Mouse (Mus musculus) E14TG2a.4 (cell line): ENCODE measurements around the gene 1700113H08Rik.

Experiments
- CTCF ChIP-seq: conservative IDR thresholded peaks from 2 replicates; pipeline ENCODE4 v1.5.1; 2014; ENCODE audit warnings: low read length
- NANOG ChIP-seq: IDR thresholded peaks from 2 replicates; pipeline ENCODE4 v1.6.1; 2014; ENCODE audit warnings: borderline replicate concordance, low read length, mixed read lengths
- POU5F1 ChIP-seq: IDR thresholded peaks from 2 replicates; pipeline ENCODE4 v1.6.1; 2014; ENCODE audit warnings: low read length, borderline replicate concordance

- TF ChIP-seq CTCF (no peak), POU5F1 (no peak), NANOG (no peak)
Observed at GRCm38 (mm10) chr10:87151050-87151449, 93.2 kb downstream of the 1700113H08Rik start.
